Mouse (Mus musculus) gastrocnemius, postnatal 14 days (tissue): ENCODE data around the gene Edar. TPM values are rescaled to one million over a fixed set of nuclear protein-coding genes. Genes with fewer than 3 reads are reported as not detected.

Experiments
- total RNA-seq, 2 experiments: library from RNA; stranded (reverse); gene quantifications; 2 replicates each; pipeline ENCODE4 v1.2.3; 2021

Gene Edar
- total RNA-seq, 2 experiments from 2014 or later = 0.33 to 0.35 TPM

Other genes with a start within 250 kb of the Edar start
- gene Ranbp2, start 228.7 kb downstream of the Edar start, total RNA-seq = 10 to 100 TPM; 45.3 to 45.6 TPM
- gene Ccdc138, start 177.7 kb downstream of the Edar start, total RNA-seq = under 1 TPM; 0.35 to 0.74 TPM
- gene Gm17542, start 42.6 kb upstream of the Edar start, total RNA-seq = not detected
- gene Sh3rf3, start 137.7 kb upstream of the Edar start, total RNA-seq = 1 to 10 TPM; 1.2 to 2.1 TPM